Mouse (Mus musculus): ENCODE data around the gene Olfr1316.

Gene Olfr1316

GRCm38 (mm10) chr2:112134877-112135276 is at the start of gene Olfr1316:
Gene Olfr1316 (minus strand): TSS chr2:112134977.
- no peak for DNase-seq (ENCODE audit: low spot score)

- no peak for DNase-seq (ENCODE audit: low spot score)
Measured at GRCm38 (mm10) chr2:112153898-112154297, 19.1 kb upstream of the Olfr1316 start, which contains the start of gene Olfr1318. Gene Olfr1318 (plus strand): TSS chr2:112154198.

GRCm38 (mm10) chr2:112140029-112140428 is 5.3 kb upstream of the Olfr1316 start, which contains the start of gene Olfr1317:
Gene Olfr1317 (plus strand): TSS chr2:112140329.
- no peak for DNase-seq (ENCODE audit: low spot score)

GRCm38 (mm10) chr2:112115340-112115739 is 19.4 kb downstream of the Olfr1316 start, which contains the start of gene Olfr1315-ps1:
Gene Olfr1315-ps1 (minus strand): TSS chr2:112115440.
- no peak for DNase-seq (ENCODE audit: low spot score)

GRCm38 (mm10) chr2:112096681-112097080 is 38.1 kb downstream of the Olfr1316 start, which contains the start of gene Olfr1314:
Gene Olfr1314 (minus strand): TSS chr2:112096781.
- no peak for DNase-seq (ENCODE audit: low spot score)

GRCm38 (mm10) chr2:112077743-112078142 is 57.0 kb downstream of the Olfr1316 start, which contains the start of gene Olfr1313:
Gene Olfr1313 (minus strand): TSS chr2:112077843.
- DNase-seq (ENCODE audit: low spot score): no peak
